In genomic region chr16:89993991-89994825, GRCm38 (mm10) we compare ENCODE assay signal across 11 mouse cellular contexts.
DNase-seq lines count a peak whose midpoint lies in the region; ATAC-seq and TF ChIP-seq lines count a peak whose summit lies in the region.
"Had no signal": no experiment of that assay in that cellular context is flagged by ENCODE, and none has a peak within 500 bp of the region (broad histone marks: within the 10 kb centered on the region; RNA-seq: fewer than 3 reads in every experiment).

No protein-coding gene starts in this region.

- WGBS in hindbrain, postnatal 0 days = 80% methylated on average over 17 of the region's 17 CpGs
- 80% methylated on average over 17 of the region's 17 CpGs for WGBS in hindbrain, embryonic 12.5 days
- 52% methylated on average over 17 of the region's 17 CpGs for WGBS in liver, embryonic 11.5 days
- 77% methylated on average over 17 of the region's 17 CpGs for WGBS in kidney, adult 2 months

- DNase-seq in hindbrain, postnatal 0 days (ENCODE audit: low spot score) = no peak
- DNase-seq in cerebellum, adult 18-20 months = peak; percentile 83 to 91
- DNase-seq in liver, embryonic 11.5 days (ENCODE audit: low spot score) = no peak
- DNase-seq in thymus, postnatal 10 days (ENCODE audit: low spot score in 2 of 2) = peak; percentile 71 to 77
- DNase-seq in embryo, embryonic 9.5 days (ENCODE audit: extremely low spot score) = no peak
- DNase-seq in kidney, adult 2 months = no peak
- DNase-seq in layer of hippocampus, adult 11-12 months (ENCODE audit: low spot score) = no peak
- DNase-seq: layer of hippocampus, postnatal 36 days had no signal

- H3K4me3 ChIP-seq in hindbrain, postnatal 0 days (ENCODE audit: low read length) = no peak overlapping the region
- H3K4me3 ChIP-seq in hindbrain, embryonic 12.5 days = no peak overlapping the region
- no peak overlapping the region for H3K4me3 ChIP-seq in liver, embryonic 11.5 days (ENCODE audit: low read depth, low read length)
- no peak overlapping the region for H3K4me3 ChIP-seq in kidney, adult 2 months (ENCODE audit: insufficient read depth, low read depth, low read length)
- H3K4me3 ChIP-seq: lung, embryonic 15.5 days; myocyte had no signal

- no peak for TF ChIP-seq CTCF in hindbrain, postnatal 0 days (IDR thresholded peaks at IDR 0.05; ENCODE audit: low read depth)
- TF ChIP-seq CTCF in kidney, adult 2 months (conservative IDR thresholded peaks at IDR 0.05; ENCODE audit: insufficient read depth, insufficient read length, low read depth, low read length) = no peak

- no peak overlapping the region for H3K4me2 ChIP-seq in hindbrain, postnatal 0 days (ENCODE audit: low read depth, low read length)
- no peak overlapping the region for H3K4me2 ChIP-seq in hindbrain, embryonic 12.5 days (replicated peaks)
- H3K4me2 ChIP-seq in liver, embryonic 11.5 days = peak overlapping the region; percentile 33
- H3K4me2 ChIP-seq: lung, embryonic 15.5 days had no signal

- no peak overlapping the region for H3K27ac ChIP-seq in hindbrain, postnatal 0 days
- H3K27ac ChIP-seq in hindbrain, embryonic 12.5 days = no peak overlapping the region
- no peak overlapping the region; the same call in 1 of the 2 replicates for H3K27ac ChIP-seq in liver, embryonic 11.5 days (ENCODE audit: low read depth, low read length)
- H3K27ac ChIP-seq in kidney, adult 2 months (ENCODE audit: insufficient read depth, low read depth, low read length) = no peak overlapping the region
- H3K27ac ChIP-seq: lung, embryonic 15.5 days had no signal

- H3K9ac ChIP-seq in hindbrain, postnatal 0 days (replicated peaks; ENCODE audit: low read length) = no peak overlapping the region
- H3K9ac ChIP-seq in hindbrain, embryonic 12.5 days = no peak overlapping the region
- H3K9ac ChIP-seq in liver, embryonic 11.5 days (ENCODE audit: low read depth, low read length) = no peak overlapping the region
- H3K9ac ChIP-seq: lung, embryonic 15.5 days had no signal

- no peaks in the 10 kb centered on the region for H3K27me3 ChIP-seq in hindbrain, postnatal 0 days (ENCODE audit: insufficient read depth, low read length)
- H3K27me3 ChIP-seq in hindbrain, embryonic 12.5 days = no peaks in the 10 kb centered on the region
- no peaks in the 10 kb centered on the region for H3K27me3 ChIP-seq in liver, embryonic 11.5 days (replicated peaks; ENCODE audit: control insufficient read depth, insufficient read depth, low read length)
- H3K27me3 ChIP-seq in kidney, adult 2 months (replicated peaks; ENCODE audit: control insufficient read depth, insufficient read depth, low read length) = no peaks in the 10 kb centered on the region
- H3K27me3 ChIP-seq: lung, embryonic 15.5 days had no signal

- no peaks in the 10 kb centered on the region for H3K9me3 ChIP-seq in hindbrain, postnatal 0 days (ENCODE audit: low read length)
- H3K9me3 ChIP-seq in hindbrain, embryonic 12.5 days (replicated peaks) = 0 out of 2 replicates have a peak, but pooled peaks cover 4% of the 10 kb centered on the region
- H3K9me3 ChIP-seq in liver, embryonic 11.5 days (ENCODE audit: control insufficient read depth, low read length) = peaks cover 4% of the 10 kb centered on the region; the same call in 1 of the 2 replicates
- H3K9me3 ChIP-seq: lung, embryonic 15.5 days had no signal

- 0 out of 2 replicates have a peak, but pooled peaks have one; percentile 27 for ATAC-seq in hindbrain, postnatal 0 days
- ATAC-seq in hindbrain, embryonic 12.5 days (ENCODE audit: low FRiP score) = no peak
- ATAC-seq in liver, embryonic 11.5 days (replicated peaks; ENCODE audit: low FRiP score) = 0 out of 2 replicates have a peak, but pooled peaks have one; percentile 20

- H3K4me1 ChIP-seq in hindbrain, postnatal 0 days (ENCODE audit: insufficient read depth, low read length) = 0 out of 2 replicates have a peak, but pooled peaks cover 8% of the 10 kb centered on the region
- H3K4me1 ChIP-seq in hindbrain, embryonic 12.5 days = peaks cover 4% of the 10 kb centered on the region
- peaks cover 38% of the 10 kb centered on the region for H3K4me1 ChIP-seq in liver, embryonic 11.5 days (replicated peaks; ENCODE audit: control insufficient read depth, insufficient read depth, low read length)
- no peaks in the 10 kb centered on the region for H3K4me1 ChIP-seq in kidney, adult 2 months (ENCODE audit: control insufficient read depth, insufficient read depth, low read length)

- H3K36me3 ChIP-seq in hindbrain, postnatal 0 days (ENCODE audit: insufficient read depth, low read length) = no peaks in the 10 kb centered on the region
- H3K36me3 ChIP-seq in hindbrain, embryonic 12.5 days = peaks cover 4% of the 10 kb centered on the region; the same call in 1 of the 2 replicates
- H3K36me3 ChIP-seq in liver, embryonic 11.5 days (ENCODE audit: control insufficient read depth, insufficient read depth, low read length) = no peaks in the 10 kb centered on the region
- no peaks in the 10 kb centered on the region for H3K36me3 ChIP-seq in kidney, adult 2 months (ENCODE audit: control insufficient read depth, insufficient read depth, low read length)
- H3K36me3 ChIP-seq: lung, embryonic 15.5 days had no signal

- TF ChIP-seq POLR2A in kidney, adult 2 months (IDR thresholded peaks at IDR 0.05; ENCODE audit: low read depth, low read length) = no peak

Comparison
In these comparisons a context has a peak if more than half of its experiments do, and no peak if none do; other contexts are left out.
1. DNase-seq: peak in cerebellum, adult 18-20 months (2 of 2) and thymus, postnatal 10 days (2 of 2); none in hindbrain, postnatal 0 days (single experiment), liver, embryonic 11.5 days (single experiment), embryo, embryonic 9.5 days (single experiment), kidney, adult 2 months (single experiment) and layer of hippocampus, adult 11-12 months (single experiment).